Comparison of ENCODE assay signal across 8 mouse cellular contexts in the genomic region with DNA sequence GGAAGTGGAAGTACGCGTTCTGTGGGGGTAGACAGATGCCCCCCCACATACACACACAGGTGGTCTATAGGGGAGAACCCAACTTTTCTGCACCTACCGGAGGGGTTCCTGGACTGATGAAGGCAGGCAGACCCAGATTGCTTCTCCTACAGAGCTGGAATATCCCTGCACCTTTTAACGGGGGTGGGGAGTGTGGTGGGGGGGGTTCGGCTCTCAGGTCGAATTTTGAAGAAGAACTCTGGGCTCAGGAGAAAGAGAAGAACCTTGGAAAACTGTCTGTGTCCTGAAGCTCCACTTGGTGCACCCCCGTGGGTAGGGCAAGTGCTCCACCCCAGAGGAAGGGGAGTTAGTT. TPM values are rescaled to one million over a fixed set of nuclear protein-coding genes. Genes with fewer than 3 reads are reported as not detected.
DNase-seq lines count a peak whose midpoint lies in the region; ATAC-seq and TF ChIP-seq lines count a peak whose summit lies in the region.

No protein-coding gene starts in this region.

- no peak for TF ChIP-seq CTCF in lung, embryonic 14.5 days (IDR thresholded peaks at IDR 0.05; ENCODE audit: low read depth)
- no peak for TF ChIP-seq CTCF in intestine, postnatal 0 days (IDR thresholded peaks at IDR 0.05; ENCODE audit: low read depth)

- 5% methylated on average over 7 of the region's 7 CpGs for whole genome bisulfite sequencing in lung, embryonic 14.5 days
- WGBS in forebrain, embryonic 10.5 days, result 10% methylated on average over 7 of the region's 7 CpGs
- WGBS in intestine, postnatal 0 days, result 11% methylated on average over 7 of the region's 7 CpGs
- WGBS in neural tube, embryonic 13.5 days, result 6% methylated on average over 7 of the region's 7 CpGs

- no peak overlapping the region for H3K27ac ChIP-seq in lung, embryonic 14.5 days (ENCODE audit: low read depth)
- H3K27ac ChIP-seq in forebrain, embryonic 10.5 days, result peak overlapping the region; percentile 81
- no peak overlapping the region for H3K27ac ChIP-seq in intestine, postnatal 0 days (ENCODE audit: low read depth, low read length)
- no peak overlapping the region for H3K27ac ChIP-seq in neural tube, embryonic 13.5 days (replicated peaks)

- H3K9ac ChIP-seq in lung, embryonic 14.5 days, result peak overlapping the region; percentile 70
- H3K9ac ChIP-seq in intestine, postnatal 0 days (ENCODE audit: low read depth, low read length), result 0 out of 2 replicates have a peak overlapping the region, but pooled peaks have one; percentile 37
- peak overlapping the region; percentile 71 for H3K9ac ChIP-seq in neural tube, embryonic 13.5 days

- no peak; the same call in none of the 2 replicates for ATAC-seq in lung, embryonic 14.5 days (ENCODE audit: insufficient read depth)
- no peak for ATAC-seq in intestine, postnatal 0 days
- ATAC-seq in neural tube, embryonic 13.5 days (ENCODE audit: low read depth), result no peak

- H3K27me3 ChIP-seq in lung, embryonic 14.5 days (ENCODE audit: insufficient read depth, low read length), result 0 out of 2 replicates have a peak, but pooled peaks cover 8% of the 10 kb centered on the region
- peaks cover 60% of the 10 kb centered on the region for H3K27me3 ChIP-seq in forebrain, embryonic 10.5 days (ENCODE audit: poor library complexity, severe bottlenecking)
- peaks cover 8% of the 10 kb centered on the region; the same call in 1 of the 2 replicates for H3K27me3 ChIP-seq in intestine, postnatal 0 days (replicated peaks; ENCODE audit: control insufficient read depth, insufficient read depth, low read length)
- H3K27me3 ChIP-seq in neural tube, embryonic 13.5 days, result peaks cover 37% of the 10 kb centered on the region

- H3K9me3 ChIP-seq in lung, embryonic 14.5 days (ENCODE audit: low read depth, low read length), result no peaks in the 10 kb centered on the region
- H3K9me3 ChIP-seq in forebrain, embryonic 10.5 days, result no peaks in the 10 kb centered on the region
- H3K9me3 ChIP-seq in intestine, postnatal 0 days (ENCODE audit: control insufficient read depth), result no peaks in the 10 kb centered on the region
- no peaks in the 10 kb centered on the region for H3K9me3 ChIP-seq in neural tube, embryonic 13.5 days

- DNase-seq in lung, embryonic 14.5 days, result no peak
- no peak for DNase-seq in lung, postnatal 14 days
- no peak for DNase-seq in forebrain, embryonic 10.5 days (ENCODE audit: extremely low spot score, low spot score)
- no peak for DNase-seq in layer of hippocampus, adult 9-11 months
- DNase-seq in thymus, adult 18-20 months, result no peak
- no peak for DNase-seq in spleen, postnatal 36 days (ENCODE audit: low spot score in 2 of 2)

- H3K36me3 ChIP-seq in lung, embryonic 14.5 days (ENCODE audit: insufficient read depth), result peaks cover 6% of the 10 kb centered on the region; the same call in 1 of the 2 replicates
- H3K36me3 ChIP-seq in forebrain, embryonic 10.5 days (replicated peaks), result no peaks in the 10 kb centered on the region
- H3K36me3 ChIP-seq in intestine, postnatal 0 days (ENCODE audit: control insufficient read depth, insufficient read depth), result no peaks in the 10 kb centered on the region; the same call in 1 of the 2 replicates
- H3K36me3 ChIP-seq in neural tube, embryonic 13.5 days, result no peaks in the 10 kb centered on the region

- H3K4me1 ChIP-seq in lung, embryonic 14.5 days (ENCODE audit: insufficient read depth), result no peaks in the 10 kb centered on the region; the same call in 1 of the 2 replicates
- H3K4me1 ChIP-seq in forebrain, embryonic 10.5 days, result peaks cover 26% of the 10 kb centered on the region
- 0 out of 2 replicates have a peak, but pooled peaks cover 3% of the 10 kb centered on the region for H3K4me1 ChIP-seq in intestine, postnatal 0 days (replicated peaks; ENCODE audit: control insufficient read depth, insufficient read depth, low read length)
- peaks cover 13% of the 10 kb centered on the region for H3K4me1 ChIP-seq in neural tube, embryonic 13.5 days (replicated peaks)

- peak overlapping the region; percentile 70 for H3K4me3 ChIP-seq in lung, embryonic 14.5 days (ENCODE audit: low read depth, low read length)
- H3K4me3 ChIP-seq in forebrain, embryonic 10.5 days, result peak overlapping the region; percentile 63
- H3K4me3 ChIP-seq in intestine, postnatal 0 days (ENCODE audit: low read depth, low read length), result peak overlapping the region; percentile 55
- H3K4me3 ChIP-seq in neural tube, embryonic 13.5 days, result peak overlapping the region; percentile 71

- H3K4me2 ChIP-seq in lung, embryonic 14.5 days, result peak overlapping the region; percentile 97
- H3K4me2 ChIP-seq in intestine, postnatal 0 days (replicated peaks; ENCODE audit: low read depth), result peak overlapping the region; percentile 85
- H3K4me2 ChIP-seq in neural tube, embryonic 13.5 days, result peak overlapping the region; percentile 100

RNA-seq across cellular contexts. Expression of a gene that starts 0.4 kb away (rescaled TPM):
- polyA plus RNA-seq in lung, embryonic 14.5 days (2014; fragmentation: Nextera tagmentation; extraction: Ambion mirVana), result 84.5 and 91.3 TPM in 2 replicates
- 8.8 and 10.7 TPM in 2 replicates for polyA plus RNA-seq in forebrain, embryonic 10.5 days (2016; fragmentation: Nextera tagmentation; extraction: Ambion mirVana)
- 38.7 and 40.7 TPM in 2 replicates for polyA plus RNA-seq in intestine, postnatal 0 days (2015; fragmentation: Nextera tagmentation; extraction: Ambion mirVana)
- 7.0 and 10.6 TPM in 2 replicates for polyA plus RNA-seq in neural tube, embryonic 13.5 days (2015; fragmentation: Nextera tagmentation; extraction: Ambion mirVana)
